Mouse (Mus musculus) hindbrain, postnatal 0 days (tissue): ENCODE results near the gene Agtr1b. TPM values are rescaled to one million over a fixed set of nuclear protein-coding genes. Genes with fewer than 3 reads are reported as not detected.

Experiments
- ATAC-seq: fragments of 200-750 bp; cut with Nextera tagmentation; 2 replicates; pipeline ENCODE4 v1.8.0; 2017; ENCODE audit warnings: mild to moderate bottlenecking, moderate TSS enrichment, moderate library complexity
- DNase-seq: peaks from one replicate; pipeline ENCODE4 v3.0.0-alpha.2; 2015; ENCODE audit warnings: low spot score
- H3K27ac ChIP-seq: fragments of 300-500 bp; sonication (generic); 2 replicates; pipeline ENCODE4 v1.5.1; 2014; ENCODE audit warnings: mild to moderate bottlenecking
- H3K27me3 ChIP-seq: fragments of 300-500 bp; sonication (generic); 2 replicates; pipeline ENCODE4 v1.6.1; 2014; ENCODE audit warnings: low read length, mixed read lengths; ENCODE audit not compliant: insufficient read depth
- H3K36me3 ChIP-seq: fragments of 300-500 bp; sonication (generic); 2 replicates; pipeline ENCODE4 v1.6.1; 2014; ENCODE audit warnings: low read length, mixed read lengths; ENCODE audit not compliant: insufficient read depth
- H3K4me1 ChIP-seq: fragments of 300-500 bp; sonication (generic); 2 replicates; pipeline ENCODE4 v1.6.1; 2014; ENCODE audit warnings: antibody characterized with exemption, low read length, mixed read lengths; ENCODE audit not compliant: insufficient read depth
- H3K4me2 ChIP-seq: fragments of 300-500 bp; sonication (generic); 2 replicates; pipeline ENCODE4 v1.6.1; 2014; ENCODE audit warnings: low read depth, mild to moderate bottlenecking, low read length, moderate library complexity, mixed read lengths
- H3K4me3 ChIP-seq: fragments of 300-500 bp; sonication (generic); 2 replicates; pipeline ENCODE4 v1.5.1; 2014; ENCODE audit warnings: low read length
- H3K9ac ChIP-seq: fragments of 300-500 bp; sonication (generic); replicated peaks from 2 replicates; pipeline ENCODE4 v1.6.1; 2014; ENCODE audit warnings: mild to moderate bottlenecking, low read length, moderate library complexity, mixed read lengths
- H3K9me3 ChIP-seq: fragments of 300-500 bp; sonication (generic); 2 replicates; pipeline ENCODE4 v1.6.1; 2016; ENCODE audit warnings: low read length, mixed read lengths
- CTCF ChIP-seq: IDR thresholded peaks from 2 replicates; pipeline ENCODE4 v1.5.1; 2016; ENCODE audit warnings: antibody characterized with exemption, control low read depth, low read depth
- WGBS: fragments of 180-500 bp; shearing (Covaris S2); extraction: QIAGEN DNeasy Blood & Tissue Kit; methylation state at CpG from one replicate; pipeline ENCODE4 v1.1.7; 2014; 5-methylcytosine and 5-hydroxymethylcytosine counted together
- polyA plus RNA-seq: library from polyadenylated mRNA; unstranded; fragments of >200 nt; fragmentation: Nextera tagmentation; extraction: Ambion mirVana; gene quantifications from 2 replicates; pipeline ENCODE4 v1.2.1, GENCODE M21; 2015
- total RNA-seq: library from RNA; depleted of rRNA; stranded (reverse); fragments of >200 nt; gene quantifications from 2 replicates; pipeline ENCODE4 v1.2.3, GENCODE M21; 2014; rRNA removed

The Agtr1b gene
- total and polyA plus RNA-seq, 2 experiments from 2014 or later, result 0.21 to 0.31 TPM

GRCm38 (mm10) chr3:20275633-20276032, 91.3 kb downstream of the Agtr1b start, which contains the start of gene Cpb1:
Cpb1 (minus strand) TSS chr3:20275733.
- Histone ChIP-seq H3K4me1 (no peaks in the 10 kb centered on the region), H3K27ac (no peak within 1 kb of the TSS), H3K36me3 (no peaks in the 10 kb centered on the region), H3K4me3 (no peak within 1 kb of the TSS), H3K9ac (no peak within 1 kb of the TSS), H3K9me3 (no peaks in the 10 kb centered on the region), H3K4me2 (no peak within 1 kb of the TSS), H3K27me3 (no peaks in the 10 kb centered on the region)
- TF ChIP-seq CTCF, result no peak
- no peak for ATAC-seq
- no peak for DNase-seq
- WGBS, result 92% methylated on average over 3 of the region's 3 CpGs

Other genes starting within 250 kb of the Agtr1b start
- gene Gyg, start 211.9 kb downstream of the Agtr1b start, total RNA-seq, result 39.9 and 41.0 TPM in 2 replicates
- 84.9 and 87.7 TPM in 2 replicates for gene Gyg, start 211.9 kb downstream of the Agtr1b start, polyA plus RNA-seq
- gene Cpa3, start 125.0 kb downstream of the Agtr1b start, total RNA-seq, result 0.83 and 0.94 TPM in 2 replicates
- gene Cpa3, start 125.0 kb downstream of the Agtr1b start, polyA plus RNA-seq, result 0.90 and 1.0 TPM in 2 replicates
- 0.07 and 0.31 TPM in 2 replicates for gene Cpb1, start 91.4 kb downstream of the Agtr1b start, total RNA-seq
- gene Cpb1, start 91.4 kb downstream of the Agtr1b start, polyA plus RNA-seq, result 0.23 and 0.36 TPM in 2 replicates